Mouse (Mus musculus): ENCODE measurements at regions not wholly inside any gene's neighbourhood (a gene's known extent, or its start where the extent isn't known, plus 50 kb on each side); places are given as distances from the start of the nearest gene placed in this dataset.
"Not testable (repeated sequence)": the region's sequence is repeated elsewhere in the genome, so short reads cannot be mapped to it uniquely, and the experiment has no call there.

DNA sequence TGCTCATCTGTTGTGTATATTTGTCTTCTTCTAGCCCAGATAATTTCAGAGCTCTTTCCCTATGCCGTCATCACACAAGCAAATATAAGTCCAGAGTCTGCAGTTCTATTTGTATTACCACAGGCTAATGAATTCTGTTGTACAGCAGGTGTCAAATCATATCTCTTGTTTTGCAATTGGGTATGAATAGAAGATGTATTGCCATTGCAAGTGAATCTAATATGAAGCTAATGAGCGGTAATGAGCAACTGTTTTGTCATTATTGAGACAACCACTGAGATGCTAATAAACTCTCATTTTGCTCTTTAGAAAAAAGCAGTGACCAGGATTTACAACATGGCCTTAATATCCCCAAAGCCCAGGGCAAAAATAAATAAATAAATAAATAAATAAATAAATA is 73.5 kb upstream of the Vrk2 start:
- H3K4me1 ChIP-seq (replicated peaks): no peaks in the 10 kb centered on the region
- no peak for ATAC-seq
- no peak overlapping the region for H3K4me2 ChIP-seq (replicated peaks)
- H3K9me3 ChIP-seq: no peaks in the 10 kb centered on the region
- H3K4me3 ChIP-seq (replicated peaks): no peak overlapping the region
- H3K27ac ChIP-seq: no peak overlapping the region
- no peaks in the 10 kb centered on the region for H3K27me3 ChIP-seq
- no peaks in the 10 kb centered on the region for H3K36me3 ChIP-seq
- WGBS: 90% methylated on average over 2 of the region's 2 CpGs
- no peak overlapping the region for H3K9ac ChIP-seq (replicated peaks)

DNA sequence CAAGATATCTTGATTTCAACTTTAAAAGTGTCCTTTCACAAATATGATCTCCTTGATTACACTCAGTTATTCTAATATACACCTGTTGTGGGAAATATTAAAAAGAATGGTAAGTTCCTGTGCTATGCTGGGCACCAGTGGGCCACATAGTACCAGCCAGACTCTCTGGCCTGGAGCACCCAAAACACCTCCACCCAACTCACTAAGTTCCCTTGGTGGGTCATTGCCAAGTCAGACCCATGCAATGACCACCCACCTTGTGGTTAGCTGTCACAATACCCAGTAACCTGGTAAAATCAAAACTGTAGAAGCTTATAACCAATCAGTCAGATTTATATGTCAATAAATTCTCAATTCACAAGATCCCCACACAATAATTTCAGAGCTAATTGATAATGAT is 67.1 kb upstream of the Vrk2 start:
- no peaks in the 10 kb centered on the region for H3K4me1 ChIP-seq (replicated peaks)
- no peaks in the 10 kb centered on the region for H3K9me3 ChIP-seq
- H3K4me2 ChIP-seq (replicated peaks): no peak overlapping the region
- H3K4me3 ChIP-seq (replicated peaks): no peak overlapping the region
- no peak overlapping the region for H3K27ac ChIP-seq
- H3K36me3 ChIP-seq: no peaks in the 10 kb centered on the region
- H3K9ac ChIP-seq (replicated peaks): no peak overlapping the region
- no peaks in the 10 kb centered on the region for H3K27me3 ChIP-seq
- no peak for ATAC-seq

DNA sequence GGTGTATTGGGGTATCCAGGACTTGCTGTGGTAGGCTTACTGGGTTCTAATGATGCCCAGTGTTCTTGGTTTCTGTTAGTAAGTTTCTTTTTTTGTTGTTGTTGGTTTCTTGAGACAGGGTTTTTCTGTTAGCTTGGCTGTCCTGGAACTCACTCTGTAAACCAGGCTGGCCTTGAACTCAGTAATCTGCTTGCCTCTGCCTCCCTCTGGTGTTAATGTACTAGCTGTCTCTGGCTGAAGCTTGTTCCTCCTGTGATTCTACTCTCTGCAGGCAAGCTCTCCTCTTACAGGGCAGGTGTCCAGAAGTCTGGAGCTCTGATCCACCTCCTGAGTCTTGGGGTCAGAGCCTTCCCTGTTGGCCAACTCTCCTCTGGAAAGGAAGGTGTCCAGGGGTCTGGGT is 55.4 kb upstream of the Vrk2 start:
- not testable (repeated sequence) for ATAC-seq; H3K4me2 ChIP-seq (replicated peaks); H3K4me1 ChIP-seq (replicated peaks); H3K9ac ChIP-seq (replicated peaks); H3K27ac ChIP-seq; H3K27me3 ChIP-seq; H3K36me3 ChIP-seq; H3K4me3 ChIP-seq (replicated peaks); H3K9me3 ChIP-seq
